Mouse (Mus musculus): ENCODE data around the gene Tmem53. TPM values are rescaled to one million over a fixed set of nuclear protein-coding genes. Genes with fewer than 3 reads are reported as not detected.

Tmem53 gene
- polyA plus RNA-seq, 1 experiment from 2014 or later: 11.6 TPM

DNA sequence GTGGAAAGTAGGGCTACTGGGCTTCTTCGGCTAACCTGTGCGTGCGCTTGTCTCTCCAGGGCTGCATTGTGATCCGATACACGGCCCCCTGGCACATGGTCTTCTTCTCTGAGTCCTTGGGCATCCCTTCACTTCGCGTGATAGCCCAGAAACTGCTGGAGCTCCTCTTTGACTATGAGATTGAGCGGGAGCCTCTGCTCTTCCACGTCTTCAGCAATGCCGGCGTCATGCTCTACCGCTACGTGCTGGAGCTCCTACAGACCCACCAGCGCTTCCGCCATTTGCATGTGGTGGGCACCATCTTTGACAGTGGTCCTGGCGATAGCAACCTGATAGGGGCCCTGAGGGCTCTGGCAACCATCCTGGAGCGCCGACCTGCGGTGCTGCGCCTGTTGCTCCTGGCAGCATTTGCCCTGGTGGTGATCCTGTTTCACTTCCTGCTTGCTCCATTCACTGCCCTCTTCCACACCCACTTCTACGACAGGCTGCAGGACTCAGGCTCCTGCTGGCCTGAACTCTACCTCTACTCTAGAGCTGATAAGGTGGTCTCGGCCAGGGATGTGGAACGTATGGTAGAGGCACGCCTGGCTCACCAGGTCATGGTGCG is 16.2 kb downstream of the Tmem53 start:
- ATAC-seq (ENCODE audit: insufficient number of reproducible peaks, low FRiP score, low TSS enrichment, low read depth): no peak
- H3K4me1 ChIP-seq (ENCODE audit: control insufficient read depth, insufficient read depth, low read length): peaks cover 21% of the 10 kb centered on the region
- H3K4me2 ChIP-seq (ENCODE audit: low read depth, severe bottlenecking): no peak overlapping the region
- H3K4me3 ChIP-seq (ENCODE audit: low read depth, low read length): no peak overlapping the region
- no peak overlapping the region for H3K27ac ChIP-seq (replicated peaks; ENCODE audit: low read depth, low read length)
- H3K36me3 ChIP-seq (ENCODE audit: control insufficient read depth, insufficient read depth, low read length): peaks cover 3% of the 10 kb centered on the region
- no peaks in the 10 kb centered on the region for H3K9me3 ChIP-seq (ENCODE audit: control insufficient read depth, low read length)
- DNase-seq (ENCODE audit: low spot score): no peak
- H3K27me3 ChIP-seq (ENCODE audit: control insufficient read depth, insufficient read depth, low read length): no peaks in the 10 kb centered on the region
- 85% methylated on average over 25 of the region's 25 CpGs for WGBS
- no peak overlapping the region for H3K9ac ChIP-seq (ENCODE audit: low read length)

- Histone ChIP-seq H3K27ac (replicated peaks; ENCODE audit: low read depth, low read length) (no peak overlapping the region), H3K4me2 (ENCODE audit: low read depth, severe bottlenecking) (no peak overlapping the region)
- WGBS: 10% methylated on average over 6 of the region's 6 CpGs
These were observed 18.5 kb downstream of the Tmem53 start for GRCm38 (mm10) chr4:117270278-117270677.

DNA sequence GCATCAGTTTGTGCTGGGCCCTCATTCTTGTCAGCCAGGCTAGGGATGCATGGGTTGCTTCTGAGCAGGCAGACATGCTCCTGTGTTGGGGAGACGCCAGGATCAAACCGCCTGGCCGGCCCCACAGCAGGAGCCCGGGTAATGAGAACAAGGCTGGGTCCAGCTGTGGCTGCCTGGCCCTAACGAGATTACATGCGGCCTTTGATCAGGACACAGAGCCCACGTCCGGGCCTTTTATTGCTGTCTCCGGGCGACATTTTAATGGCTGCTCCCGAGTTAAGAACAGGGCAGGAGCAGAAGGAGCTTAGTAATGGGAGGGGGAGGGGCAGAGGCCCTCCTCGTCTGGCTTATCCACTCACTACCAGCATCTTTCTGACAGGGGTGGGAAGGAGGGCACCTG is 20.7 kb downstream of the Tmem53 start:
- no peak overlapping the region for H3K4me3 ChIP-seq (ENCODE audit: low read depth, low read length)
- H3K4me1 ChIP-seq (ENCODE audit: control insufficient read depth, insufficient read depth, low read length): peaks cover 29% of the 10 kb centered on the region
- H3K9ac ChIP-seq (ENCODE audit: low read length): no peak overlapping the region
- no peaks in the 10 kb centered on the region for H3K27me3 ChIP-seq (ENCODE audit: control insufficient read depth, insufficient read depth, low read length)
- peaks cover 10% of the 10 kb centered on the region; the same call in 1 of the 2 replicates for H3K9me3 ChIP-seq (ENCODE audit: control insufficient read depth, low read length)
- no peak overlapping the region; the same call in 1 of the 2 replicates for H3K4me2 ChIP-seq (ENCODE audit: low read depth, severe bottlenecking)
- peak; percentile 82 for DNase-seq (ENCODE audit: low spot score)
- 2% methylated on average over 12 of the region's 12 CpGs for WGBS
- peak; percentile 40; the same call in 1 of the 2 replicates for ATAC-seq (ENCODE audit: insufficient number of reproducible peaks, low FRiP score, low TSS enrichment, low read depth)
- peak overlapping the region; percentile 54; the same call in 1 of the 2 replicates for H3K27ac ChIP-seq (replicated peaks; ENCODE audit: low read depth, low read length)
- H3K36me3 ChIP-seq (ENCODE audit: control insufficient read depth, insufficient read depth, low read length): peaks cover 39% of the 10 kb centered on the region

More at GRCm38 (mm10) chr4:117270278-117270677, 18.5 kb downstream of the Tmem53 start:
- H3K9me3 ChIP-seq (ENCODE audit: control insufficient read depth, low read length): peaks cover 10% of the 10 kb centered on the region; the same call in 1 of the 2 replicates
- no peaks in the 10 kb centered on the region for H3K27me3 ChIP-seq (ENCODE audit: control insufficient read depth, insufficient read depth, low read length)
- DNase-seq (ENCODE audit: low spot score): peak; percentile 90
- H3K4me3 ChIP-seq (ENCODE audit: low read depth, low read length): no peak overlapping the region
- peaks cover 26% of the 10 kb centered on the region for H3K4me1 ChIP-seq (ENCODE audit: control insufficient read depth, insufficient read depth, low read length)
- H3K36me3 ChIP-seq (ENCODE audit: control insufficient read depth, insufficient read depth, low read length): peaks cover 17% of the 10 kb centered on the region
- no peak; the same call in 1 of the 2 replicates for ATAC-seq (ENCODE audit: insufficient number of reproducible peaks, low FRiP score, low TSS enrichment, low read depth)
- H3K9ac ChIP-seq (ENCODE audit: low read length): no peak overlapping the region

DNA sequence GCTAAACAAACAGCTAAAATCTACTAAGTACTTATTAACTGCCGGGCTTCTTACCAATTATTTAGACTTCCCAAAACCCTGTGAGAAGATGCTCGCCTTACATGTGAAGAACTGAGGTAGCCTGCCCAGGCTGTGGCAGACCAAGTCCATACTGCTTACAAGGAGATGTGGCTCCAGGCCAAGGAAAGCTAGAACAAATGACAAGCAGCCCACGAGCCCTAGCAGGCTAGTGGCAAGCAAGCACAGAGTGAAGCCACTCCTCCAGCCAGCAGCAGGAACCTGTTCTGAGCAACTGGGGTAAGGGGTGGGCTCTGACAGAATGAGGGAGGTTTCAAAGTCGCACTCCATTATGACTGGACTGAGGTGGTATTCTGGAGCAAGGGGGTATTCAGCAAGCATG is 23.0 kb downstream of the Tmem53 start:
- Histone ChIP-seq H3K4me2 (ENCODE audit: low read depth, severe bottlenecking) (no peak overlapping the region), H3K9ac (ENCODE audit: low read length) (no peak overlapping the region), H3K27me3 (ENCODE audit: control insufficient read depth, insufficient read depth, low read length) (no peaks in the 10 kb centered on the region), H3K27ac (replicated peaks; ENCODE audit: low read depth, low read length) (no peak overlapping the region), H3K36me3 (ENCODE audit: control insufficient read depth, insufficient read depth, low read length) (peaks cover 44% of the 10 kb centered on the region), H3K4me3 (ENCODE audit: low read depth, low read length) (no peak overlapping the region), H3K9me3 (ENCODE audit: control insufficient read depth, low read length) (peaks cover 10% of the 10 kb centered on the region; the same call in 1 of the 2 replicates), H3K4me1 (ENCODE audit: control insufficient read depth, insufficient read depth, low read length) (peaks cover 31% of the 10 kb centered on the region)
- 90% methylated on average over 4 of the region's 4 CpGs for whole genome bisulfite sequencing
- DNase-seq (ENCODE audit: low spot score) (no peak), ATAC-seq (ENCODE audit: insufficient number of reproducible peaks, low FRiP score, low TSS enrichment, low read depth) (no peak)

GRCm38 (mm10) chr4:117276281-117276711 is 24.5 kb downstream of the Tmem53 start:
- DNase-seq (ENCODE audit: low spot score) (no peak), ATAC-seq (ENCODE audit: insufficient number of reproducible peaks, low FRiP score, low TSS enrichment, low read depth) (no peak)
- Histone ChIP-seq H3K4me2 (ENCODE audit: low read depth, severe bottlenecking) (no peak overlapping the region), H3K4me3 (ENCODE audit: low read depth, low read length) (no peak overlapping the region), H3K9me3 (ENCODE audit: control insufficient read depth, low read length) (peaks cover 10% of the 10 kb centered on the region; the same call in 1 of the 2 replicates), H3K9ac (ENCODE audit: low read length) (no peak overlapping the region), H3K27me3 (ENCODE audit: control insufficient read depth, insufficient read depth, low read length) (no peaks in the 10 kb centered on the region), H3K27ac (replicated peaks; ENCODE audit: low read depth, low read length) (no peak overlapping the region), H3K4me1 (ENCODE audit: control insufficient read depth, insufficient read depth, low read length) (peaks cover 37% of the 10 kb centered on the region), H3K36me3 (ENCODE audit: control insufficient read depth, insufficient read depth, low read length) (peaks cover 42% of the 10 kb centered on the region)
- WGBS: 69% methylated on average over 17 of the region's 17 CpGs

DNA sequence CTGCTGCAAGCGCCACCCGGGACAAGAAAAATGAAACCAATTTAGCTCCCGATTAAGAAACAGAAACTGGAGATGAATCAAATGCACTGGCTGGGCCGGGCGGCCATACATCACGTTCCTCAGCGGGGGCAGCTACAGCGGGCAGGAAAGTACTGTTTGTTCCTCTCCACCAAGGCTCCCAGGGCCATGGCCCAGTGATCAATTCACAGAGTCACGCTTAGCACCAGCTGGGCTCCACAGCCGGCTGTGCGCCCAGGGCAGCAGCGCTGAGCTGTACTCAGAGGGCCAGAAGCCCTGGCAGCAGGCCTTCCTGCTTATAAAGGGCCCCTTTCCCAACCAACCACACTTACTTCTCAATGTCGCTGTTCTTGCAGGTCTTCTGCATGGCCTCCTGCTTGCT is 25.3 kb downstream of the Tmem53 start:
- no peaks in the 10 kb centered on the region for H3K27me3 ChIP-seq (ENCODE audit: control insufficient read depth, insufficient read depth, low read length)
- peaks cover 35% of the 10 kb centered on the region for H3K4me1 ChIP-seq (ENCODE audit: control insufficient read depth, insufficient read depth, low read length)
- 85% methylated on average over 13 of the region's 13 CpGs for WGBS
- H3K9me3 ChIP-seq (ENCODE audit: control insufficient read depth, low read length): peaks cover 10% of the 10 kb centered on the region; the same call in 1 of the 2 replicates
- peaks cover 41% of the 10 kb centered on the region for H3K36me3 ChIP-seq (ENCODE audit: control insufficient read depth, insufficient read depth, low read length)
- ATAC-seq (ENCODE audit: insufficient number of reproducible peaks, low FRiP score, low TSS enrichment, low read depth) (no peak), DNase-seq (ENCODE audit: low spot score) (no peak)
- H3K9ac ChIP-seq (ENCODE audit: low read length): 0 out of 2 replicates have a peak overlapping the region, but pooled peaks have one; percentile 7
- H3K4me3 ChIP-seq (ENCODE audit: low read depth, low read length): no peak overlapping the region
- H3K4me2 ChIP-seq (ENCODE audit: low read depth, severe bottlenecking): no peak overlapping the region
- no peak overlapping the region for H3K27ac ChIP-seq (replicated peaks; ENCODE audit: low read depth, low read length)

DNA sequence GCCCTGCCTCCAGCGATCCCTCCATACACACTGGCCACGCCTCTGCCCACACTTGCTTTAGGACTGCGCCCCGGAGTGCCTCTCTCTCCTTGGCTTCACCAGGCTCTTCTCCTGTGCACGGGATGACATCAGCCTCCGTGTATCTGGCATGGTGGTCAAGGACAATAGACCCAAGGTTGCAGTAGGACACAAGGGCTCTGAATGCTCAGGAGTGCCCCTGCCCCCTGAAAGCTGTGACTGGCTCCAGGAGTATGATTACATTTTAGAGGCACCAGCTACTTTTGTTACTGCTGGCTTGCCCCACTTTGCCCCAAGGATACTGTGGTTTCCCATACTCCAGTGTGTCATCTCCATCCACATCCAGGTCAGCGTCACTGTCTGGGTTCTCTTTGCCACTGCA is 25.9 kb downstream of the Tmem53 start:
- H3K36me3 ChIP-seq (ENCODE audit: control insufficient read depth, insufficient read depth, low read length): peaks cover 41% of the 10 kb centered on the region
- H3K4me3 ChIP-seq (ENCODE audit: low read depth, low read length): no peak overlapping the region
- ATAC-seq (ENCODE audit: insufficient number of reproducible peaks, low FRiP score, low TSS enrichment, low read depth): no peak
- no peak overlapping the region for H3K4me2 ChIP-seq (ENCODE audit: low read depth, severe bottlenecking)
- peaks cover 10% of the 10 kb centered on the region; the same call in 1 of the 2 replicates for H3K9me3 ChIP-seq (ENCODE audit: control insufficient read depth, low read length)
- H3K27ac ChIP-seq (replicated peaks; ENCODE audit: low read depth, low read length): no peak overlapping the region
- DNase-seq (ENCODE audit: low spot score): no peak
- no peak overlapping the region for H3K9ac ChIP-seq (ENCODE audit: low read length)
- WGBS: 89% methylated on average over 7 of the region's 7 CpGs
- no peaks in the 10 kb centered on the region for H3K27me3 ChIP-seq (ENCODE audit: control insufficient read depth, insufficient read depth, low read length)
- peaks cover 29% of the 10 kb centered on the region for H3K4me1 ChIP-seq (ENCODE audit: control insufficient read depth, insufficient read depth, low read length)

- no peak for ATAC-seq (ENCODE audit: insufficient number of reproducible peaks, low FRiP score, low TSS enrichment, low read depth)
These were observed 26.9 kb downstream of the Tmem53 start for GRCm38 (mm10) chr4:117278381-117279252.

More at GRCm38 (mm10) chr4:117278381-117279252, 26.9 kb downstream of the Tmem53 start:
- Histone ChIP-seq H3K9me3 (ENCODE audit: control insufficient read depth, low read length) (peaks cover 10% of the 10 kb centered on the region; the same call in 1 of the 2 replicates), H3K36me3 (ENCODE audit: control insufficient read depth, insufficient read depth, low read length) (peaks cover 41% of the 10 kb centered on the region), H3K27ac (replicated peaks; ENCODE audit: low read depth, low read length) (no peak overlapping the region), H3K4me1 (ENCODE audit: control insufficient read depth, insufficient read depth, low read length) (peaks cover 26% of the 10 kb centered on the region), H3K4me2 (ENCODE audit: low read depth, severe bottlenecking) (no peak overlapping the region), H3K4me3 (ENCODE audit: low read depth, low read length) (no peak overlapping the region), H3K27me3 (ENCODE audit: control insufficient read depth, insufficient read depth, low read length) (no peaks in the 10 kb centered on the region), H3K9ac (ENCODE audit: low read length) (no peak overlapping the region)
- DNase-seq (ENCODE audit: low spot score): no peak
- 83% methylated on average over 10 of the region's 10 CpGs for WGBS

Measured in limb, embryonic 11.5 days (tissue).